Mouse (Mus musculus) G1E (cell line): ENCODE results near the gene Aacs.

Source experiments
- CTCF ChIP-seq: IDR thresholded peaks from 2 replicates; pipeline ENCODE4 v1.5.1; 2012; ENCODE audit warnings: low read depth, low read length, inconsistent platforms, mixed read lengths
- GATA1 ChIP-seq: IDR thresholded peaks from 2 replicates; pipeline ENCODE4 v1.6.1; 2012; ENCODE audit warnings: borderline replicate concordance, low read length, inconsistent platforms, mixed read lengths
- POLR2AphosphoS5 ChIP-seq: IDR thresholded peaks from 2 replicates; pipeline ENCODE4 v1.6.1; 2012; ENCODE audit warnings: low read depth, low read length, inconsistent platforms; ENCODE audit not compliant: insufficient replicate concordance

DNA sequence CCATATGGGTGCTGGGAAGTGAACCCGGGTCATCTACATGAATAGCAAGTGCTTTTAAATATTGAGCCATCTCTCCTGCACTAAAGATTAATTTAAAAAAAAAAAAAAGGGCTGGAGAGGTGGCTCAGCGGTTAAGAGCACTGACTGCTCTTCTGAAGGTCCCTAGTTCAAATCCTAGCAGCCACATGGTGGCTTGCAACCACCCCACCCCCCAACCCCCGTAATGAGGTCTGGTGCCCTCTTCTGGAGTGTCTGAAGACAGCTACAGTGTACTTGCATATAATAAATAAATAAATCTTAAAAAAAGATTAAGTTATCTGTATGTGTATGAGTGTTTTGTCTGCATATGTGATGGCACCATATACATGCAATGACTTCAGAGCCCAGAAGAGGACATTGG, 15.0 kb upstream of the Aacs start:
- TF ChIP-seq GATA1 (no peak), CTCF (no peak), POLR2AphosphoS5 (no peak)
